Mouse (Mus musculus) embryonic stem cell, embryonic (primary cell): ENCODE results near the gene Ccl25.

Experiments
- CTCF ChIA-PET, 4 experiments: fragments of 300-600 bp in 2 of 4; fragments of 350-600 bp in 2 of 4; sonication (Branson Sonifier 250); formaldehyde crosslinking; loops; one replicate each; lab custom pipeline; 2022; ENCODE audit warnings: inconsistent platforms in 2 of 4; lab: Charles Lee
- POLR2A ChIA-PET, 4 experiments: fragments of 300-600 bp in 2 of 4; fragments of 350-600 bp in 2 of 4; sonication (Branson Sonifier 250); formaldehyde crosslinking; loops; one replicate each; lab custom pipeline; 2022; ENCODE audit warnings: antibody characterized with exemption in 4 of 4, inconsistent platforms in 1 of 4; lab: Charles Lee

The Ccl25 gene

GRCm38 (mm10) chr8:4324983-4325750 is at the start of gene Ccl25, which contains the start of gene Elavl1:
Gene Ccl25 (plus strand): TSS chr8:4325210.
Gene Elavl1 (minus strand): TSS chr8:4325413.
- CTCF ChIA-PET: no interaction called here

GRCm38 (mm10) chr8:4275275-4276110 is 49.5 kb upstream of the Ccl25 start, which contains the start of gene Timm44:
Gene Timm44 (minus strand): TSS chr8:4275913.
- CTCF ChIA-PET: interaction anchor here (0.6 to 1.5 kb wide), 9 partner anchors 8 to 618 kb away, joined by 3 to 9 read pairs (median 3); partner anchors contain the start of gene Ctxn1 (in 1 of the 4)
- POLR2A ChIA-PET: interaction anchor here (0.6 to 4.0 kb wide), 57 partner anchors 8 to 402 kb away, joined by 3 to 20 read pairs (median 4); partner anchors contain the start of genes Gm49320 (in 2 of the 4), Map2k7 (in 2 of the 4), Snapc2 (in 2 of the 4) and Ccl25 (in 1 of the 4)

More at GRCm38 (mm10) chr8:4324983-4325750, at the start of gene Ccl25, which contains the start of gene Elavl1:
- POLR2A ChIA-PET: interaction anchor here in 2 of 4 experiments (1.0 to 4.9 kb wide), 4 partner anchors 11 to 49 kb away, joined by 3 to 46 read pairs (median 4); partner anchors contain the start of gene Timm44 (in 1 of the 2)

GRCm38 (mm10) chr8:4276111-4276465 is 48.9 kb upstream of the Ccl25 start:
- POLR2A ChIA-PET: interaction anchor here (0.6 to 4.0 kb wide), 45 partner anchors 8 to 401 kb away, joined by 3 to 20 read pairs (median 5); partner anchors contain the start of genes Snapc2 (in 2 of the 4), Ccl25 (in 1 of the 4), Ctxn1 (in 1 of the 4) and Evi5l (in 1 of the 4)
- CTCF ChIA-PET: interaction anchor here (0.7 to 1.4 kb wide), 7 partner anchors 9 to 605 kb away, joined by 3 to 5 read pairs (median 4); partner anchors contain the start of gene Ctxn1 (in 1 of the 4)

- POLR2A ChIA-PET: interaction anchor here in 1 of 4 experiments (1.0 to 5.3 kb wide), 3 partner anchors 8 to 36 kb away, joined by 3 to 40 read pairs (median 4); no protein-coding TSS in a partner anchor
- CTCF ChIA-PET: interaction anchor here in 1 of 4 experiments (0.9 to 1.1 kb wide), 2 partner anchors 13 to 25 kb away, joined by 3 read pairs; no protein-coding TSS in a partner anchor
Observed at GRCm38 (mm10) chr8:4292738-4293137, 32.3 kb upstream of the Ccl25 start.

GRCm38 (mm10) chr8:4297822-4298221 is 27.2 kb upstream of the Ccl25 start:
- ChIA-PET CTCF (no interaction called here), POLR2A (interaction anchor here in 2 of 4 experiments (1.1 to 2.2 kb wide), 2 partner anchors 15 to 17 kb away, joined by 3 to 7 read pairs; no protein-coding TSS in a partner anchor)

- ChIA-PET POLR2A (interaction anchor here in 2 of 4 experiments (0.7 to 1.3 kb wide), 6 partner anchors 9 to 18 kb away, joined by 3 to 4 read pairs (median 4); no protein-coding TSS in a partner anchor), CTCF (no interaction called here)
Observed at GRCm38 (mm10) chr8:4304124-4304547, 20.9 kb upstream of the Ccl25 start.

- POLR2A ChIA-PET: interaction anchor here in 1 of 4 experiments (0.9 to 1.3 kb wide), 3 partner anchors 10 to 34 kb away, joined by 3 to 4 read pairs (median 4); no protein-coding TSS in a partner anchor
Observed at GRCm38 (mm10) chr8:4305838-4306237, 19.2 kb upstream of the Ccl25 start.

GRCm38 (mm10) chr8:4312104-4312503 is 12.9 kb upstream of the Ccl25 start:
- POLR2A ChIA-PET: interaction anchor here in 3 of 4 experiments (0.5 to 5.2 kb wide), 19 partner anchors 8 to 676 kb away, joined by 3 to 46 read pairs (median 5); partner anchors contain the start of genes Timm44 (in 2 of the 3), Ccl25 (in 1 of the 3) and Elavl1 (in 1 of the 3)

More at GRCm38 (mm10) chr8:4305838-4306237, 19.2 kb upstream of the Ccl25 start:
- CTCF ChIA-PET: interaction anchor here (0.6 to 1.2 kb wide), 4 partner anchors 13 to 867 kb away, joined by 3 to 4 read pairs (median 3); no protein-coding TSS in a partner anchor

GRCm38 (mm10) chr8:4313254-4314124 is 11.5 kb upstream of the Ccl25 start:
- ChIA-PET POLR2A (interaction anchor here in 2 of 4 experiments (0.6 to 5.2 kb wide), 16 partner anchors 9 to 147 kb away, joined by 3 to 46 read pairs (median 4); partner anchors contain the start of genes Gm49320 (in 2 of the 2), Map2k7 (in 2 of the 2), Ccl25 (in 1 of the 2) and Elavl1 (in 1 of the 2)), CTCF (interaction anchor here in 2 of 4 experiments (0.6 to 2.7 kb wide), 3 partner anchors 9 to 774 kb away, joined by 3 to 15 read pairs (median 5); no protein-coding TSS in a partner anchor)

More at GRCm38 (mm10) chr8:4312104-4312503, 12.9 kb upstream of the Ccl25 start:
- CTCF ChIA-PET: interaction anchor here in 2 of 4 experiments (1.2 to 2.7 kb wide), 3 partner anchors 10 to 45 kb away, joined by 3 to 15 read pairs (median 4); no protein-coding TSS in a partner anchor

- POLR2A ChIA-PET: interaction anchor here in 3 of 4 experiments (0.6 to 5.2 kb wide), 10 partner anchors 8 to 636 kb away, joined by 3 to 46 read pairs (median 4); partner anchors contain the start of genes Ccl25 (in 2 of the 3), Elavl1 (in 1 of the 3) and Timm44 (in 1 of the 3)
- CTCF ChIA-PET: no interaction called here
Observed at GRCm38 (mm10) chr8:4314852-4315251, 10.2 kb upstream of the Ccl25 start.

GRCm38 (mm10) chr8:4318124-4318523 is 6.9 kb upstream of the Ccl25 start:
- ChIA-PET POLR2A (interaction anchor here in 1 of 4 experiments (0.6 to 1.3 kb wide), 3 partner anchors 27 to 295 kb away, joined by 3 read pairs; partner anchors contain the start of gene Zfp958), CTCF (no interaction called here)

GRCm38 (mm10) chr8:4318796-4319572 is 6.0 kb upstream of the Ccl25 start:
- ChIA-PET POLR2A (interaction anchor here in 2 of 4 experiments (0.5 to 1.1 kb wide), 5 partner anchors 9 to 294 kb away, joined by 3 to 4 read pairs (median 3); partner anchors contain the start of gene Zfp958 (in 1 of the 2)), CTCF (interaction anchor here in 1 of 4 experiments (0.7 kb wide), 1 partner anchor 65 kb away, joined by 4 read pairs; no protein-coding TSS in a partner anchor)

GRCm38 (mm10) chr8:4319573-4319872 is 5.5 kb upstream of the Ccl25 start:
- ChIA-PET POLR2A (interaction anchor here in 2 of 4 experiments (0.5 to 1.0 kb wide), 4 partner anchors 8 to 207 kb away, joined by 3 to 4 read pairs (median 3); no protein-coding TSS in a partner anchor), CTCF (interaction anchor here in 1 of 4 experiments (0.7 kb wide), 1 partner anchor 66 kb away, joined by 4 read pairs; no protein-coding TSS in a partner anchor)

GRCm38 (mm10) chr8:4320404-4320803 is 4.6 kb upstream of the Ccl25 start:
- ChIA-PET POLR2A (interaction anchor here in 2 of 4 experiments (0.7 to 2.7 kb wide), 4 partner anchors 10 to 33 kb away, joined by 3 to 10 read pairs (median 3); no protein-coding TSS in a partner anchor), CTCF (interaction anchor here in 2 of 4 experiments (0.6 to 1.2 kb wide), 2 partner anchors 20 to 62 kb away, joined by 3 to 7 read pairs; partner anchors contain the start of gene Ctxn1 (in 1 of the 2))

- POLR2A ChIA-PET: interaction anchor here in 1 of 4 experiments (1.3 to 4.9 kb wide), 5 partner anchors 9 to 33 kb away, joined by 3 to 46 read pairs (median 4); no protein-coding TSS in a partner anchor
- CTCF ChIA-PET: interaction anchor here in 1 of 4 experiments (1.2 kb wide), 1 partner anchor 62 kb away, joined by 3 read pairs; the partner anchor contains the start of gene Ctxn1
Observed at GRCm38 (mm10) chr8:4321031-4321430, 4.0 kb upstream of the Ccl25 start.
